Mouse (Mus musculus): ENCODE data around the gene D130043K22Rik. TPM values are rescaled to one million over a fixed set of nuclear protein-coding genes. Genes with fewer than 3 reads are reported as not detected.

D130043K22Rik gene
- polyA plus RNA-seq, 3 experiments from 2014 or later, result 0.34 to 0.41 TPM; not detected in 1

DNA sequence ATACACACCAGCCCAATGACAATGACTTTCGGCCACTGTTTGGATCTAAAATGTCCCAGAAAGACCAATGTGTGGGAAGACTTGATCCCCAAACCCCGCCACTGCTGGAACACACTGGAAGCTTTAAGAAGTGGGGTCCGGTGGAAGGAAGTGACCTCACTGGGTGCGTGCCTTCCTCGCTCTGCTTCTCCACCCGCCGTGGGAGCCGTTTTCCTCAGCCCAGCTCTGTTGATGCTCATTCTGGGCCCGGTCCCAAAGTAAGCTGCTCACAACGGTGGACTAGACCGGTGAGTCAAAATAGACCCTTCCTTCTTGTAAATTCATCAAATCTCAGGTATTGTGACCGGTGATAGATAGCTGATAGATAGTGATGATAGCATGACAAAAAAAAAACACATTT is 60.5 kb downstream of the D130043K22Rik start:
- ATAC-seq, result no peak

DNA sequence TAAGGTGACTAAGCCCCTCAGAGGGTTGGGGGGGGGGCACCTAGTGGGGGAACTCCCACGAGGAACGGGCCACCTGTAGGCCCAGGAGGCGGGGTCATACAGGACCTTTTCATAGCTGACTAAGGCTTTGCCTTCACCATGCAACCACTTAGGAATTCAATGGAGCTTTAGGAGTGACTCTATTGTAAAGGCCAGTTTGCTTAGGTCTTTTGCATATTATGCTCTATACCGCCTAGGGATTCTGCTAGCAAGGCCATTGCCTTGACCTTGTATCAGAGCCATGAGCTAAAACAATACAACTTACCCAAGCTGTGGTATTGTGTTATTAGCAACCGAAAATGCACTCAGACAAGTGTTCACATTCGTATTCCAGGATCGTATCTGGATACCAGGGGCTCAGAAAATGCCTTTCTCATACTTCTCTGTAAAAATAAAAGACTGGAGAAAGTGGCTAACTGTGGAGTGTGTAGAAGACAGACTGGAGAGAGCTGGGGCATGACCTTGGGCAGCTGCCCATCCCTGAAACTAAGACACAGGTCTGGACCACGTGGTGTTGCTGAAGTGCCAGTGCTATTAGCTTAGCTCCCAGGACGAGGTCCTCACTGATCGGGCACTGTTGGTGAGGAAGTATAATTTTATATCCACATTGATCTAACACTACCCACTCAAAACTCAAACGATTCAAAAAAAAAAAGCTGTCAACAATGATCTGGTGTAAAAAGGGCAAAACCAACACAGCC is 62.1 kb downstream of the D130043K22Rik start:
- no peak for ATAC-seq

DNA sequence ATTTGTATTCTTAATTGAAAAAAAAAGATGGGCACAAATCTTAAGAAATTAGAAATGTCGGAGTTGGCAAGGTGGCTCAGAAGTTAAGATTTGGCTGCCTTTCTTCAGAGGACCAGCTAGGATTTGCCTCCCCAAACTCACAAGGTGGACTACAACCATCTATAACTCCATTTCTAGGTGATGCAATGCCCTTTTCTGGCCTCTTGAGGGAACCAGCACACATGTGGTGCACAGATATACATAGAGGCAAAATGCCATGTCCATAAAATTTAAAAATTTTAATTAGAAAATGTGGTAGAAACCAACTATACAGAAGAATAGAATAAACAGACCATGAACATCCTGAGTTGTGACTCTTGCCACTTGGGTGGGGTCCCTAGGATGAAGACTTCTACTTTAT is 64.2 kb downstream of the D130043K22Rik start:
- ATAC-seq, result no peak

DNA sequence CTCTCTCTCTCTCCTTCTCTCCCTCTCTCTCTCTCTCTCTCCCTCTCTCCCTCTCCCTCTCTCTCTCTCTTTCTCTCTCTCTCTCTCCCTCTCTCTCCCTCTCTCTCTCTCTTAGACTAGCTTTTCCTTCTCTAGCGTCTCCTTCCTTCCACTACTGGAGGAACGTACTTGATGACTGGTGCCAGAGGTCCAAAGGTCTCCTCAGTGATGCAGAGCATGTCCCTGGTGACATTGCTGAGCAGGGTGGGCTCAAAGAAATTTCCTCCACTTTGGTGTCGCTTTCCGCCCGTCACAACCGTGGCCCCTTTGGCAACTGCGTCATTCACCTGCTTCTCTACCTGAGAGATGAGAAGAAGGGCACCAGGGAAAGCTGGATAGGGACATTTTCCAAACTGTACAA is 68.6 kb downstream of the D130043K22Rik start:
- ATAC-seq, result no peak

DNA sequence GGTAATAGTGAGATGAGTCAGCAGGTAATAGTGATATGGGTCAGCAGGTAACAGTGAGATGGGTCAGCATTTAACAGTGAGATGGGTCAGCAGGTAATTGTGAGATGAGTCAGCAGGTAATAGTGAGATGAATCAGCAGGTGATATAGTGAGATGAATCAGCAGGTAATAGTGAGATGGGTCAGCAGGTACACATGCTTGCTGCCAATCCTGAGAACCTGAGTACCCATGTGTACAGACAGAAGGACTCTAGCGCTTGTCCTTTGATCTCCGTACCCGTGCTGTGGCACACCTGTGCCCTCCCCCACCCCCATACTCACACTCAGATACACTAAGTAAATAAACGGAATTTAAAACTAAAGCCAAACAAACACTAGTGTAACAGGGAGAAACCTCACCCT is 70.0 kb downstream of the D130043K22Rik start:
- ATAC-seq, result no peak

DNA sequence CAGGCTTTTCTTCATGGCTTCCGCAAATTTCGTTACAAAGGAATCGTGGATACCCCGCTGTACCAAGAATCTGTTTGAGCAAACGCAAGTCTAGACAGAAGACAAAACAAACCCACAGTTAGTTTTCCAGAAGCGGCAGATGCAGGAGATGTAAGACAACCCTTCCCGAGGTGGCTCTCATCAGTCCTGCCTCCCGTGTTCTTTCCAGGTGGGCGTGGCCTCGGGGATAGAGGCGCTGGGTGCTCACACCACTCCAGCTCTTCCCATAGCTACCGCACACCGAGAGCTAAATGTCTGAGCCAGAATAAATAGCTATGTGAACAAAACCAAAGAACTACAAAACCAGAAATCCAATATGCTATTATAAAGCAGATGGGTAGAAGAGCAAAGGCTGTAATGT is 70.9 kb downstream of the D130043K22Rik start:
- ATAC-seq, result no peak

DNA sequence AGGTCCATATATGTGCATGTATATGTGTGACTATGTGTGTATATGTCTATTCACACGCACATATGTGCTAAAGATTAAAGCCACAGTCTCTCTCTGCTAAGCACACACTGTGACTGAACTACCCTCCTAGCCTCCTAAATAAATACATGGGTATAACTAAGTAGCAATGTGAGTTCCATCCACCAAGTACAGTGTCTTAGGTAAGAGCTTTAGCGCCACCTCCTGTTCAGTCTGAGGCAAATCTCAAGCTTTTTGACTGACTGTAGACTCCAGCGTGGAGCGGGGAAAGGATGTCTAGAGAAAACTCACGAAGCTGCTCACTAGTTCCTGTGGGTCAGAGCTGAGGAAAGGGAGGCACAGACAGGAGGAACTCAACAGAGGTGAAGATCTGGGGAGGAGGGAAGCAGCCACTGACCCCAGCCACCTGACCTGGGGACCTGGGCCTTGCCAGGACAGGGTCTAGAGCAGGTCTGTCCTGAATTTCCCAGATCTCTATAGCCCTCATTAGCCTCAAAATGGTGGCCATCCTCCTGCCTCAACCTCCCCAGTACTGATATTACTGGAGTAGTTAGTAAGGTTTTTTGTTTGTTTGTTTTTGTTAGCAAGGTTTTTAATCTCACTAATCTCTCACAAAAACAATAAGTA is 75.5 kb downstream of the D130043K22Rik start:
- ATAC-seq, result peak; percentile 86

DNA sequence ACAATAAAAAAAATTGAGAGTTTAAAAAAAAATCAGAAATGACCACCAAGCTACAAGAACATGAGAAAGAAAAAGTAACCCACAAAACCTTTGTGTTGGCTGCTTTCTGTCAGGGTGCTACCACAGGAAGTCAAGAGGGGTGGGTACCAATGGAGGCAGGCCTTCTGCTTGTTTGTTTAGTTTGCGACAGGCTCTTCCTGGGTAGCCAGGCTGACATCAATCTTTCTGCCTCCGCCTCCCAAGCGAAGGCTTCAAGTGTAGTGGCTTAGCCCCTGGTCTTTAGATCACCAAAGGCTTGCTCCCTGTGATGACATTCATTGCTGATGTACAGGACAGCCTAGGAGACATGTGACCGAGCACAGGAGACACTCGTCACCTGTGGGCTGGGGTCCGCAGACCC is 76.3 kb downstream of the D130043K22Rik start:
- ATAC-seq, result peak; percentile 63

DNA sequence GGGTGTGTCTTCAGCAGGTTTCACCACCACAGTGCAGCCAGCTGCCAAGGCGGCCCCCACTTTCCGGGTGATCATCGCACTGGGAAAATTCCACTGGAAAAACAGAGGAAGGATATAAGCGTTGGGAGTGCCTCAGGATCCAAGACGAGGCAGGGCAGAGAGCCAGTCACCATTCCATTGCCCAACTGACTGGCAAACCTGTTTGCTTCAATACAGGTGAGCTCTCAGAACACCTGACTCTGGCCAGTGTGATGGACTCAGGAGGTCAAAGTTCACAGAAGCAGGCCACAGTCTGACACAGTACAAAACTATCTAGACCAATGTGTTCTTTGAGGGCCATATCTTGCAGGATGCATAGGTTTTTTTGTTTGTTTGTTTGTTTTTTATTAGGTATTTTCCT is 79.1 kb downstream of the D130043K22Rik start:
- no peak for ATAC-seq

DNA sequence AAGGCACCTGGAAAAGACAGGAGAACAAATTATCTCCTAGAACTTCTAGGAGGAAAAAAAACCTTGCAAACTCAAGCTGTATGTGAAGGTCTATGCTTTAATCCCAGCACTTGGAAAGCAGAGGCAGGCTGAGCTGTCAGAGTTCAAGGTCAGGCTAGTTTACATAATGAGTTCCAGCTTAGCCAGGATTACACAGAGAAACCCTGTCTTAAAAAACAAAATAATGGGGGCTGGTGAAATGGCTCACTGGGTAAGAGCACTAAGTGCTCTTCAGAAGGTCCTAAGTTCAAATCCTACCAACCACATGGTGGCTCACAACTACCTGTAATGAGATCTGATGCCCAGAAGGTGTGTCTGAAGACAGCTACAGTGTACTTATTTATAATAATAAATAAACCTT is 85.7 kb downstream of the D130043K22Rik start:
- no peak for ATAC-seq

DNA sequence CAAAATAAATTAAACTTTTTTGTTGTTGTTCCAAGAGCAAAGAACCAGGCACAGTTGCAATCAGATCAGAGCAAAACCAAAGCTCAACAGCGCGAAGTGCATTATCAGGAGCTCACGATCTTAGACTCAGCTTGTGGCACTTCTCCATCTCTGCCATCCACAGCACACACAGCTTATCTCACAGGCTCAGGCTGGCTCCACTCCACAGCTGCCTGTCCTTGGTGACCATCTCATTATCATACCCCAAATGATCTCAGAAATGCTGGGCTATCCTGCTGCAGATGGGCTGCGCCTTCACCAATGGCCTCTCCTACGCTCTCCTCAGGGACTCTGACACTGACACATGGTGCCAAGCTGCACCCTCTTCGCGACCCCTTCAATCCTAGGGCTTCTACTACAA is 88.3 kb downstream of the D130043K22Rik start:
- no peak for ATAC-seq

DNA sequence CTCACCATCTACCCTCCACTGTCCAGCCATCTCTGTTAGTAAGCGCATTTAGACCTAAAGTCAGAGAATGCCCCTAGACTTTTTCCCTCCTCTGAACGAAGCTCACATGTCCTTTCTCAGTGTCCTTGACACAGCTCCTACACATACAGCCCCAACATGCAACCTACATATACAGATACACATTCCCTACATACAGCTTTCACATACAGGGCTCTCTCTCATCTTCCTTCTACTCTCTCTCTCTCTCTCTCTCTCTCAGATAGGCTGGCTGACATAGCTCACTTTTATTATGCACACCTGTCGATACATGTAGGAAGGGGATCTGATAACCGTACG is 91.8 kb downstream of the D130043K22Rik start:
- no peak for ATAC-seq

DNA sequence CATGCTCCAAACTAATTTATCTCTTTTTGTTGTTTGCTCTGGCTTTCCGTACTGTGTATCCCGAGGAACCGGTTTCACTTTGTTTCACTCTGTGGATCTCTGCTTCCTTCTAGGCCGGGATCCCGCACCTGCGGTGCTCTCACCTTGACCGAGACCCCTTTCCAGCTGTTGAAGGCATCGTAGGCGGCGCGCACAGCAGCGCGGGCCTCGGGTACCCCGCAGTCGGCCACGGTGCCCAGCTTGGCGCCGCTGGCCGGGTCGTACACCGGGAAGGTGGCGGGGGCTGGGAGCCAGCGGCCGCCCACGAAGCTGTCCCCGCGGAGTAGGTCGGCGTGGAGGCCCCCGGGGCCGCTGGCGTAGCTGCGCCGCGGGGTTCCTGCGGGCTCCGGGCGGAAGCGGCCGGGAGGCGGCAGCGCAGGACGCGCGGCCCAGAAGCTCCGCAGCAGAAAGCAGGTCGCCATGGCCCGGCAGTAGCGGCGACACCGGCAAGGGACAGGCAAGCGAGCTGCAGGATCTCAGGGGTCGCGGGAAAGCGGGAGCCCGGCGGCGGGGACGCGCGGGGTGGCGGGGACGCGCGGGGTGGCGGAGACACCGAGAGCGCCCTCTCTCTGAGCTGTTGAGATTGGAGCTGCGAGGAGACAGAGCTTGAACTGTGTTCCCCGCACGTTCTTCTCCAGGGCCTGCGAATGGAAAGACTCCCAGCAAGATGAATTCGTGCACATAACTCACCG is 92.3 kb downstream of the D130043K22Rik start, which contains the start of gene Aldh5a1:
Gene Aldh5a1, minus strand, starts transcription at position 554 of the 731 bp plus-strand sequence.
- ATAC-seq, result peak; percentile 58

DNA sequence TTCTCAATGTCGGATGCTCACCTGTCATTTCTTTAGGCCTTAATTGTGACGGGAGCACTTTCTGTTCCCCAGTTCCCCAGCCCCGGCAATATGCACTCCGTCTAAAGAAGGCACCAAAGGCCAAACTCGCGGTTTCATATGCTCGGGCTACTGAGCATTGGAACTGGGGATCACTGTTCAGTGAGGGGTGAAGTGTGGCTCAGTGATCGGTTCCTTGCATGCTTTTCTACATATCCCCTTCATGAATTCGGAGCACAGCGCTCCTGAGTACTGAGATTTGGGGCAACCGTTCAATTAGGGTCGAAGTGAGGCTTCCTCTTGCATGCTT is 92.9 kb downstream of the D130043K22Rik start:
- peak; percentile 18 for ATAC-seq

DNA sequence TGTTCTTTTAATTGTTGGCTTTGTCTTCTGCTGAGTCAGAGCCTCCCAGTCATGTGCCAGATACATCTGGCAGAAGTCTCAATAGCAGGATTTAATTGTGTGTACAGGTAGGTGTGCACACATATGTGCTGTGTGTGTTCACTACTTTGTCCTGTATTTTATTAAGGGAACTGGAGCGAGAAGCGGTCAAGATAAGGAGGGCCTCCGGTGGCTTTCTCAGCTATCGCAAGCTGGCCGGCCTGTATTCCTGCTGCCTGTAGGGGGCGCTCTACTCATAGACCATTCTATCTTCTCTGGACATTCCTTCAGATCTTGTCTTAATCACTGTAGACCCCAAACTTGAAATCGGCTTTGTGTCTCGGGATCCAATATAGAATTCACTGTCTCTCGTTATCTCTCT is 93.7 kb downstream of the D130043K22Rik start:
- ATAC-seq, result peak; percentile 38

DNA sequence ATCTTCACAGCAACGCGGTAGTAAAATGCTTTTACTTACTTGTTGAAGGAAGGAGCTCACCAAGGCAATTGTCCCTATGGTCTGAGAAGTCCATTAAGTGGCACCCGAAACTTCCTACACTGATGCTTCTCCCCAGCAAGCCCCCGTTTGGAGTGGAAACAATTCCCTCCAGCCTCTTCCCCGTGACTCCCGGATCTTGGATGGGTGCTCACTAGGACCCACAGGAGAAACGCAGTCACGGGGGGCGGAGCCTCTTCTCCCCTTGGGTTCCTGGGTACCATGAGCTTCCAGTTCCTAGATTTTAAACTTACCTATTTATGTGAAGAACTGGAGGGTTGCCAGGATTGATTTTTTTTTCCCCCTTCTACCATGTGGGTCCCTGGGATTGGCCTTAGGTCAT is 94.5 kb downstream of the D130043K22Rik start:
- no peak for ATAC-seq

DNA sequence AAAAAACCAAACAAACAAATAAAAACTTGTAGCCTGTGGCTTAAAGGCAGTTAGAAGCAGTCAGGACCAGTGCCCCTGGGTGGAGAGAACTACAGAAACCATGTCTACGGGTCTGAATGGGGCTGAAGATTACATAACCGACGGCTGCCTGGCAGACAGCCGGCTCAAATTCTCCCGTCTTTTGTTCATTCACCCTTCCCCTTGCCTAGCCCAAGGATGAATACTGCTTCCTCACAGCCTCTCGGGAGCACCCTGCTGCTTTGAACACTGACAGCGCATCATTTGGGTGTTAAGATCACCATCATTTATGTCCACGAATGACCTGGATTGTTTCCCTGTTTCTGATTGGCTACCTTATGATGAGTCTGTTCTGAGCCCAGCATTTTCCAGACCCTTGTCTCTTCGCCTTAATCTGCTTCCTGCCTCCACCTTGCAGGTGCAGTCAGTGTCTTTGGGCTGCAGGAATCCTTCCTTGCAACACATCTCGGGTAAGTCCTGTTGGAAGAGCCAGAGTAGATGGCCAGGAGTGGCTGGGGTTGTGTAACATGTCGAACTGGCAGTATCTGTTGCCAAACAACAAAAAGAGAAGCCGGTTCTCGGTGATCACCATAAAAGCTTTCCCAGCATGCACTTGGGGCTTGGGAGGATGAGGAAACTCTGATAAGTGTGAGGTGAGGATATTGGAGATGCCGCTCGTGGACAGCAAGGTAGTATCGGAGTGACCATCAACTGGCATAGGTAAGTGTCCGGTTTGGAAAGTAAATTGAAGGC is 97.8 kb downstream of the D130043K22Rik start, which contains the start of gene Gpld1:
Gene Gpld1, plus strand, starts transcription at position 641 of the 771 bp plus-strand sequence.
- no peak for ATAC-seq

DNA sequence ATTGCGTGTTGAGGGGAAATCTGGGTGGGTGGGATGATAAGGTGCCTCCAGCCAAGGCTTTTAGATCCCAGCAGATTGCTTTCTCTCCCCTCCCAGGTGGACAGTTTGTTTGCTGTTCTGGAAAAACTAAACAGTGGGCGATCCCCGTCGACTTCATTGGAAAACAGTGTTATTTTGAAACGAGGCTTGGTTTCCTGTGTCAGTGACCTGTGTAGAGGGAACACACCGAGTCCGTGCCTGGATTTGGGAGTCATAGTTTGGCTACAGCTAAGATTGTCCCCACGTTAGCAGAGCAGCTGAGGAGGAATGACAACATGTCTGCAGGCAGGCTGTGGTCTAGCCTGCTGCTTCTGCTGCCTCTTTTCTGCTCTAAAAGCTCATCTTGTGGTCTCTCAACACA is 98.4 kb downstream of the D130043K22Rik start:
- ATAC-seq, result no peak

DNA sequence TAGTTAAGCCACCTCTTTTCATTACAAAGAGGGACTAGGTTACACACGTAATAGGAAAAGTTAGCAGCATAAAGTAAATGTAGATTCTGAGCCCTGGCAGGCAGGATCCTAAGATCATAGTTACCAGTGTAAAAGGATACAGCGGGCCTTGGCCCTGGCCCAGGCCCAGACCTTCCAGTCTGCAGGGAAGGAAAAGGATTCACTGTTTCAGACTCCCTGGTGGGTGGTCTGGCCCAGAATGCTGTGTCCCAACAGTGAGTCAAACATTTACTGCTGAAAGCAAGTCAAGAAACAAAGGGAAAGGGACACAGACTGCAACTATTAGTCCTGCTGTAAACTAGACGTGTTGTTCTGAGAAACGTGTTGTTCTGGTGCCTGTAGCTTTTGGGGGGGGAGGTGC is 100.6 kb downstream of the D130043K22Rik start:
- ATAC-seq, result no peak

DNA sequence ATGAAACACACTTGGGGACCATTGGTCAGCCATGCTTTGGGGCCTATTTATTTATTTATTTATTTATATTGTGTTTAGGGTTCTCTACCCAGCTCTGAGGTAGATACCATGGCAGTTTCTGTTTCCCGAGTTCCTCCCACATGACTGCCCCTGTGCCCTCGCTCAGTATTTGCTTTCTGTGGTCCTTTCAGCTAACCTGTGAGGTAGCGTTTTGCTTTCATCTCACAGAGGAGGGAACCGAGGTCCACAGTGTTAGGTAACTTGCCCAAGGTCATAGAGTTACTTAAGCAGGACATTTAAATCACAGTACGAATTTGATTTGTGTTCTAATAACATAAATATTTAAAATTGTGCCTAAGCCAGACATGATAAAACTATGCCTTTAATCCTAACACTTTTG is 102.2 kb downstream of the D130043K22Rik start:
- no peak for ATAC-seq

DNA sequence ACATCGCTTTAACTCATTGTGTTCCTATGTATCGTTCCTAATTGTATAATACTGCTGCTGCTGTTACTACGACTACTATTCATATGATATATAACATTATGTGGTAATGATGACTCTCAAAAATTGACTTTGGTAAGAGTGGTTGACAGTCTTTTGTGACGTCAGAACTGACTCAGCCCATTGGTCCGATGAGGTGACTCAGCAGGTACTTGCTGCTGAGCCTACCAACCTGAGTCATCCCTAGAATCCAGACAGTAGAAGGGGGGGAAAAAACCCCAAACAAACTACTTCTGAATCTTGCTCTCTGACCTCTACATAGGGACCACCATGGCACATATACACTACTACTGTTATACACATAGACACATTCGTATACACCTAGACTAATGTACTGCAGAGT is 103.9 kb downstream of the D130043K22Rik start:
- ATAC-seq, result no peak
